Mouse (Mus musculus) liver, adult 2 months (tissue): ENCODE results near the gene Fcer1g.

Experiments used
- CTCF ChIP-seq: fragments of 200-500 bp; IDR thresholded peaks from 2 replicates; pipeline ENCODE4 v1.5.1; 2011; ENCODE audit warnings: low read depth, low read length, control low read depth
- POLR2A ChIP-seq: fragments of 200-500 bp; IDR thresholded peaks from 2 replicates; pipeline ENCODE4 v1.6.1; 2011; ENCODE audit warnings: low read length, control low read depth; ENCODE audit not compliant: insufficient read depth; ENCODE audit errors: extremely low read depth

GRCm38 (mm10) chr1:171205704-171206493 is 28.3 kb downstream of the Fcer1g start:
- TF ChIP-seq CTCF (no peak), POLR2A (no peak)
